Mouse (Mus musculus) thymus, adult 2 months (tissue): ENCODE data around the gene Kat6b. TPM values are rescaled to one million over a fixed set of nuclear protein-coding genes. Genes with fewer than 3 reads are reported as not detected.

ENCODE experiments used
- DNase-seq: peaks from one replicate; pipeline ENCODE4 v3.0.0; 2021
- H3K27ac ChIP-seq: fragments of 200-500 bp; 2 replicates; pipeline ENCODE4 v1.5.1; 2012; ENCODE audit warnings: low read length, control low read depth; ENCODE audit not compliant: control insufficient read depth, insufficient read depth
- H3K27me3 ChIP-seq: fragments of 200-500 bp; 2 replicates; pipeline ENCODE4 v1.6.1; 2012; ENCODE audit warnings: mild to moderate bottlenecking, low read length, moderate library complexity, mixed read lengths; ENCODE audit not compliant: control insufficient read depth, insufficient read depth
- H3K36me3 ChIP-seq: fragments of 200-500 bp; 2 replicates; pipeline ENCODE4 v1.6.1; 2012; ENCODE audit warnings: mild to moderate bottlenecking, low read length, moderate library complexity; ENCODE audit not compliant: control insufficient read depth, insufficient read depth
- H3K4me1 ChIP-seq: fragments of 200-500 bp; replicated peaks from 2 replicates; pipeline ENCODE4 v1.6.1; 2012; ENCODE audit warnings: low read length; ENCODE audit not compliant: control insufficient read depth, insufficient read depth
- H3K4me3 ChIP-seq: fragments of 200-500 bp; 2 replicates; pipeline ENCODE4 v1.5.1; 2012; ENCODE audit warnings: mild to moderate bottlenecking, low read length, control low read depth, moderate library complexity; ENCODE audit not compliant: control insufficient read depth, insufficient read depth
- CTCF ChIP-seq: fragments of 200-500 bp; IDR thresholded peaks from 2 replicates; pipeline ENCODE4 v1.5.1; 2012; ENCODE audit warnings: mild to moderate bottlenecking, control low read depth, low read length, moderate library complexity, borderline replicate concordance; ENCODE audit not compliant: control insufficient read depth, poor library complexity, insufficient read depth; ENCODE audit errors: extremely low read depth
- POLR2A ChIP-seq: fragments of 200-500 bp; IDR thresholded peaks from 2 replicates; pipeline ENCODE4 v1.6.1; 2012; ENCODE audit warnings: mild to moderate bottlenecking, low read length, control low read depth, moderate library complexity; ENCODE audit not compliant: control insufficient read depth, poor library complexity, insufficient read depth; ENCODE audit errors: extremely low read depth
- WGBS: fragments of 180-500 bp; shearing (Covaris S2); methylation state at CpG from one replicate; pipeline ENCODE4 v1.1.7; 2018; 5-methylcytosine and 5-hydroxymethylcytosine counted together
- polyA plus RNA-seq: library from polyadenylated mRNA; depleted of rRNA; stranded (reverse); fragments of >200 nt; gene quantifications from 2 replicates; pipeline ENCODE4 v1.2.3, GENCODE M21; 2012

The Kat6b gene
- polyA plus RNA-seq, 1 experiment = 16.6 TPM

- no peak for DNase-seq
- H3K4me3 ChIP-seq = no peak overlapping the region
- H3K4me1 ChIP-seq = no peaks in the 10 kb centered on the region
- no peaks in the 10 kb centered on the region for H3K27me3 ChIP-seq
- 86% methylated on average over 6 of the region's 6 CpGs for whole genome bisulfite sequencing
- H3K27ac ChIP-seq = no peak overlapping the region
- no peaks in the 10 kb centered on the region for H3K36me3 ChIP-seq
- no peak for TF ChIP-seq CTCF
- TF ChIP-seq POLR2A = no peak
Observed at GRCm38 (mm10) chr14:21695020-21695419, 213.8 kb downstream of the Kat6b start.

GRCm38 (mm10) chr14:21696186-21696830 is 215.1 kb downstream of the Kat6b start:
- DNase-seq = no peak
- 93% methylated on average over 7 of the region's 7 CpGs for WGBS
- no peak for TF ChIP-seq CTCF
- no peak for TF ChIP-seq POLR2A
- Histone ChIP-seq H3K27ac (no peak overlapping the region), H3K36me3 (no peaks in the 10 kb centered on the region), H3K4me3 (no peak overlapping the region), H3K4me1 (no peaks in the 10 kb centered on the region), H3K27me3 (no peaks in the 10 kb centered on the region)

- H3K27me3 ChIP-seq = no peaks in the 10 kb centered on the region
- H3K4me3 ChIP-seq = no peak overlapping the region
- H3K36me3 ChIP-seq = no peaks in the 10 kb centered on the region
- TF ChIP-seq CTCF = no peak
- no peak for TF ChIP-seq POLR2A
- WGBS = 98% methylated on average over 8 of the region's 8 CpGs
- H3K27ac ChIP-seq = no peak overlapping the region
- DNase-seq = no peak
- H3K4me1 ChIP-seq = no peaks in the 10 kb centered on the region
Observed at GRCm38 (mm10) chr14:21702691-21703090, 221.5 kb downstream of the Kat6b start.

GRCm38 (mm10) chr14:21703255-21703654 is 222.0 kb downstream of the Kat6b start:
- TF ChIP-seq CTCF (no peak), POLR2A (no peak)
- Histone ChIP-seq H3K4me1 (no peaks in the 10 kb centered on the region), H3K27me3 (no peaks in the 10 kb centered on the region), H3K4me3 (no peak overlapping the region), H3K27ac (no peak overlapping the region), H3K36me3 (no peaks in the 10 kb centered on the region)
- DNase-seq = no peak
- WGBS = 36% methylated on average over 5 of the region's 5 CpGs

- Histone ChIP-seq H3K27me3 (no peaks in the 10 kb centered on the region), H3K36me3 (no peaks in the 10 kb centered on the region), H3K4me3 (no peak overlapping the region), H3K27ac (no peak overlapping the region), H3K4me1 (no peaks in the 10 kb centered on the region)
- TF ChIP-seq CTCF (no peak), POLR2A (no peak)
- no peak for DNase-seq
- WGBS = 81% methylated on average over 2 of the region's 2 CpGs
Observed at GRCm38 (mm10) chr14:21705462-21705861, 224.2 kb downstream of the Kat6b start.

GRCm38 (mm10) chr14:21706759-21707571 is 225.7 kb downstream of the Kat6b start:
- 20% methylated on average over 12 of the region's 12 CpGs for WGBS
- H3K27me3 ChIP-seq = no peaks in the 10 kb centered on the region
- TF ChIP-seq POLR2A (no peak), CTCF (no peak)
- H3K36me3 ChIP-seq = no peaks in the 10 kb centered on the region
- no peak overlapping the region for H3K4me3 ChIP-seq
- no peak for DNase-seq
- H3K27ac ChIP-seq = no peak overlapping the region
- H3K4me1 ChIP-seq = no peaks in the 10 kb centered on the region

GRCm38 (mm10) chr14:21709545-21709944 is 228.3 kb downstream of the Kat6b start:
- WGBS = 95% methylated on average over 2 of the region's 2 CpGs
- DNase-seq = no peak
- H3K27ac ChIP-seq = no peak overlapping the region
- no peaks in the 10 kb centered on the region for H3K4me1 ChIP-seq
- H3K4me3 ChIP-seq = no peak overlapping the region
- no peaks in the 10 kb centered on the region for H3K36me3 ChIP-seq
- no peak for TF ChIP-seq POLR2A
- no peak for TF ChIP-seq CTCF
- H3K27me3 ChIP-seq = no peaks in the 10 kb centered on the region
